Mouse (Mus musculus): ENCODE measurements around the gene Capza2. TPM values are rescaled to one million over a fixed set of nuclear protein-coding genes. Genes with fewer than 3 reads are reported as not detected.

The Capza2 gene
- polyA plus RNA-seq, 1 experiment from 2014 or later = 225 TPM

DNA sequence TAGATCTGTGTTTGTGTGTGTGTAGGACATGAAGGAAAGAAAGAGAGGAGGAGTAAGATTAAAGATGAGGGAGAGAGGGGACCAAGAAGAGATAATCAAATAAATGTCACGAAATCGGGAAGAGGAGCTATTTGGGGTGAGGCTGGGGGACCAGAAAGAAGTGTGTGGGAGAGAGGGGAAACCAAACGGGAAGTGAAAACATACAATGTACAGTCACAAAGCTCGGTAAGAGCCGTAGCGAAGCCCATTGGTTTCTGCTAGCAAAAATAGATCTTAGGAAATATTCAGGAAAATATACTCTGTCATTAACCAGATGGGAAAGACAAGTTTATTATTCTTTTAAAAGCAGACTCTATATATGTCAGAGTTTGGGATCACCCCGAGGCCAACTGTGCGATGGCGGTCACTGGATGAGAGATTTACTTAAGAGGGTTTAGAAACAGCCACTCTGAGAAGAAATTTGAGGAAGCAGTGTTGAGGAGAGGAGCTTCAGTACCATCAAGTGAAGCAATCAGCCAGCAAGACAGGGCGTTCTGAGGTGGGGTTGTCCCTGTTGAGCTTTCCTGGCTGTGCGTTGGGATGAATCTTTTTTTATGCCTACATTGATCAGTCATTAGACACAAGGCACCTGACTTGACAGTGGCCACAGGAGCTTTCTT is 24.6 kb upstream of the Capza2 start:
- Histone ChIP-seq H3K9me3 (ENCODE audit: control insufficient read depth, low read length) (no peaks in the 10 kb centered on the region), H3K4me1 (replicated peaks; ENCODE audit: control insufficient read depth, insufficient read depth, low read length) (no peaks in the 10 kb centered on the region), H3K36me3 (ENCODE audit: control insufficient read depth, insufficient read depth, low read length) (no peaks in the 10 kb centered on the region), H3K27ac (ENCODE audit: low read depth) (no peak overlapping the region), H3K9ac (ENCODE audit: low read length) (no peak overlapping the region), H3K27me3 (replicated peaks; ENCODE audit: control insufficient read depth, insufficient read depth, low read length) (no peaks in the 10 kb centered on the region), H3K4me2 (ENCODE audit: low read length) (no peak overlapping the region), H3K4me3 (ENCODE audit: low read depth, low read length) (no peak overlapping the region)
- WGBS = 82% methylated on average over 11 of the region's 11 CpGs
- ATAC-seq (replicated peaks; ENCODE audit: low FRiP score, low TSS enrichment, low read depth) = no peak
- DNase-seq (ENCODE audit: low spot score) = no peak

GRCm38 (mm10) chr6:17612652-17613051 is 23.4 kb upstream of the Capza2 start:
- Histone ChIP-seq H3K27me3 (replicated peaks; ENCODE audit: control insufficient read depth, insufficient read depth, low read length) (no peaks in the 10 kb centered on the region), H3K4me3 (ENCODE audit: low read depth, low read length) (no peak overlapping the region), H3K27ac (ENCODE audit: low read depth) (no peak overlapping the region), H3K9me3 (ENCODE audit: control insufficient read depth, low read length) (no peaks in the 10 kb centered on the region), H3K9ac (ENCODE audit: low read length) (no peak overlapping the region), H3K4me1 (replicated peaks; ENCODE audit: control insufficient read depth, insufficient read depth, low read length) (no peaks in the 10 kb centered on the region), H3K36me3 (ENCODE audit: control insufficient read depth, insufficient read depth, low read length) (no peaks in the 10 kb centered on the region), H3K4me2 (ENCODE audit: low read length) (no peak overlapping the region)
- ATAC-seq (replicated peaks; ENCODE audit: low FRiP score, low TSS enrichment, low read depth) (no peak), DNase-seq (ENCODE audit: low spot score) (no peak)
- 76% methylated on average over 4 of the region's 4 CpGs for WGBS

GRCm38 (mm10) chr6:17620823-17621222 is 15.2 kb upstream of the Capza2 start:
- Histone ChIP-seq H3K9ac (ENCODE audit: low read length) (no peak overlapping the region), H3K4me1 (replicated peaks; ENCODE audit: control insufficient read depth, insufficient read depth, low read length) (no peaks in the 10 kb centered on the region), H3K4me3 (ENCODE audit: low read depth, low read length) (no peak overlapping the region), H3K27ac (ENCODE audit: low read depth) (no peak overlapping the region), H3K27me3 (replicated peaks; ENCODE audit: control insufficient read depth, insufficient read depth, low read length) (no peaks in the 10 kb centered on the region), H3K4me2 (ENCODE audit: low read length) (no peak overlapping the region), H3K36me3 (ENCODE audit: control insufficient read depth, insufficient read depth, low read length) (no peaks in the 10 kb centered on the region), H3K9me3 (ENCODE audit: control insufficient read depth, low read length) (no peaks in the 10 kb centered on the region)
- DNase-seq (ENCODE audit: low spot score) = no peak
- WGBS = 84% methylated on average over 4 of the region's 4 CpGs
- no peak for ATAC-seq (replicated peaks; ENCODE audit: low FRiP score, low TSS enrichment, low read depth)

DNA sequence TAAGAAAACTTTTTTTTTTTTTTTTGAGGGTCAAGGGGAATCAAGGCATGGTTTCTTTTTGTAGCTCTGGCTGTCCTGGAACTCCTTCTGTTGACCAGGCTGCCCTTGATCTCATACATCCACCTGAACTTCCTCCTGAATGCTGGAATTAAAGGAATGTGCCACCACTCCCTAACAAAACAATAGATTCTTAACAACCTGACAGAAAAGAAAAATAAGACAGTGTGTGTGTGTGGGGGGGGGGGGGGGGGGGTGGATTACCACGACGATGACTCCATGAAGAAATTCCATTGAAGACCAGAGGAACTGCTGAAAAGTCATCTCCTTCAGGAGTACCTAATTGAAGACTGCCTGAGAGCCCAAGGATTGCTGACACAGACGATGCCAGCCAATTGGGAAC is 14.6 kb upstream of the Capza2 start:
- Histone ChIP-seq H3K27ac (ENCODE audit: low read depth) (no peak overlapping the region), H3K4me3 (ENCODE audit: low read depth, low read length) (no peak overlapping the region), H3K9me3 (ENCODE audit: control insufficient read depth, low read length) (no peaks in the 10 kb centered on the region), H3K4me2 (ENCODE audit: low read length) (no peak overlapping the region), H3K27me3 (replicated peaks; ENCODE audit: control insufficient read depth, insufficient read depth, low read length) (no peaks in the 10 kb centered on the region), H3K36me3 (ENCODE audit: control insufficient read depth, insufficient read depth, low read length) (no peaks in the 10 kb centered on the region), H3K9ac (ENCODE audit: low read length) (no peak overlapping the region), H3K4me1 (replicated peaks; ENCODE audit: control insufficient read depth, insufficient read depth, low read length) (no peaks in the 10 kb centered on the region)
- WGBS = 50% methylated on average over 3 of the region's 3 CpGs
- ATAC-seq (replicated peaks; ENCODE audit: low FRiP score, low TSS enrichment, low read depth) = no peak
- no peak for DNase-seq (ENCODE audit: low spot score)

DNA sequence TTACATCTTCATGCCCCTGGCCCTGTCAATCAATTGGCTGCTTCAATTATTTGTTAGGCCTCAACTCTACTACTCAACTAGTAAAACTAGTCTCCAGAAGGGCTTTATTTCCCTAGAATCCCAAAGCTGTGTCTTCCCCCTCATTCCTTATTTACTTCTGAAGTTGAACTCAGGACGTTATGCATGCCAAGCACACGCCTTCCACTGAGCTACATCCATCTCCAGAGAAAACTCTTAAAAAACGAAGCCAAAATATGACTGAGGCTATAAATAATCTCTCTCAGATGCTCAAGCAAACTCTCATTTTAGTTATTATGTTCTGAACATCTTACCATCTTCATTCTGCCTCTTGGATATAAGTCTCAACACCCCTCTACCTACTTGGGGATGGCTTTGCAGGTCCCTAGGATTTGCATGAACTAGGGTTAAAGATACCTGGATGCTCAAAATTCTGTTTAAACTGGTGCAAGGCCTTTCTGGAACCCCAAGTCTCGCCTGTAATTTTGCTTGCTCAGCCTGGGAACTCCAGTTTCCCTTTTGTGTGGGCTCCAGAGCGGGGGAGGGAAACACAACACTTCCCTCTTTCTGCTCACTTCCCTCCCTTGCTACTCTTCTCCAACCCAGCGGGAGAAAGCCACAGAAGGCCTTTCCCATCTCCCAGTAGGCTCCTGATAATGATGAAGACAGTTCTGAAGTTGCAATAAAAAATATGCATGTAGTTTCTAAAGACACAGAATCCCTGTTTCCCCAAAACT is 7.2 kb upstream of the Capza2 start:
- ATAC-seq (replicated peaks; ENCODE audit: low FRiP score, low TSS enrichment, low read depth) = no peak
- 73% methylated on average over 6 of the region's 6 CpGs for WGBS
- Histone ChIP-seq H3K4me3 (ENCODE audit: low read depth, low read length) (no peak overlapping the region), H3K27ac (ENCODE audit: low read depth) (no peak overlapping the region), H3K36me3 (ENCODE audit: control insufficient read depth, insufficient read depth, low read length) (no peaks in the 10 kb centered on the region), H3K9me3 (ENCODE audit: control insufficient read depth, low read length) (no peaks in the 10 kb centered on the region), H3K4me1 (replicated peaks; ENCODE audit: control insufficient read depth, insufficient read depth, low read length) (no peaks in the 10 kb centered on the region), H3K4me2 (ENCODE audit: low read length) (no peak overlapping the region), H3K27me3 (replicated peaks; ENCODE audit: control insufficient read depth, insufficient read depth, low read length) (no peaks in the 10 kb centered on the region), H3K9ac (ENCODE audit: low read length) (no peak overlapping the region)
- DNase-seq (ENCODE audit: low spot score) = no peak

DNA sequence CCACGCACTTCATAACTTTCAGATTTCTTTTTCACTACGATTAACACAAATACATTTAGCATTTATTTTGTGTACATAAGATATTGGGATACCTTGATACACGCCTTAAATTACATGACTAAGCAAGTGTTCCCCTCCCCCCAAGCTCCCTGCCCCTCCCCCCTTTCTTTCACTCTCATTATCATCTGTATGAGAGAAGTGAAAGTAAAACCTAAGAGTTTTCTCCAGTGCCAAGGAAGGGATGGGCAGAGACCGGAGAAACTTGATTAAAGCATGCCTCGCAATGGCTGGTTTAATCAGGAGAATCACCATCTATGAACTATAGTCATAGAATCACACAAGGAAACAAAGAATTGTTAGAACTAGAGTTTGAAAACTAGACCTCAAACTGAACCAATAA is 6.3 kb upstream of the Capza2 start:
- Histone ChIP-seq H3K9ac (ENCODE audit: low read length) (no peak overlapping the region), H3K36me3 (ENCODE audit: control insufficient read depth, insufficient read depth, low read length) (no peaks in the 10 kb centered on the region), H3K4me3 (ENCODE audit: low read depth, low read length) (no peak overlapping the region), H3K27me3 (replicated peaks; ENCODE audit: control insufficient read depth, insufficient read depth, low read length) (no peaks in the 10 kb centered on the region), H3K4me1 (replicated peaks; ENCODE audit: control insufficient read depth, insufficient read depth, low read length) (no peaks in the 10 kb centered on the region), H3K9me3 (ENCODE audit: control insufficient read depth, low read length) (no peaks in the 10 kb centered on the region), H3K27ac (ENCODE audit: low read depth) (no peak overlapping the region), H3K4me2 (ENCODE audit: low read length) (no peak overlapping the region)
- no peak for ATAC-seq (replicated peaks; ENCODE audit: low FRiP score, low TSS enrichment, low read depth)
- 72% methylated on average over 5 of the region's 5 CpGs for WGBS
- DNase-seq (ENCODE audit: low spot score) = no peak

- DNase-seq (ENCODE audit: low spot score) (no peak), ATAC-seq (replicated peaks; ENCODE audit: low FRiP score, low TSS enrichment, low read depth) (no peak)
- Histone ChIP-seq H3K4me2 (ENCODE audit: low read length) (no peak overlapping the region), H3K9me3 (ENCODE audit: control insufficient read depth, low read length) (no peaks in the 10 kb centered on the region), H3K4me3 (ENCODE audit: low read depth, low read length) (no peak overlapping the region), H3K4me1 (replicated peaks; ENCODE audit: control insufficient read depth, insufficient read depth, low read length) (no peaks in the 10 kb centered on the region), H3K27ac (ENCODE audit: low read depth) (no peak overlapping the region), H3K36me3 (ENCODE audit: control insufficient read depth, insufficient read depth, low read length) (no peaks in the 10 kb centered on the region), H3K9ac (ENCODE audit: low read length) (no peak overlapping the region), H3K27me3 (replicated peaks; ENCODE audit: control insufficient read depth, insufficient read depth, low read length) (no peaks in the 10 kb centered on the region)
- 87% methylated on average over 5 of the region's 5 CpGs for WGBS
These were observed 4.4 kb upstream of the Capza2 start for GRCm38 (mm10) chr6:17631611-17632010.

GRCm38 (mm10) chr6:17633819-17634218 is 2.2 kb upstream of the Capza2 start:
- ATAC-seq (replicated peaks; ENCODE audit: low FRiP score, low TSS enrichment, low read depth) = no peak
- H3K9ac ChIP-seq (ENCODE audit: low read length) = no peak overlapping the region
- no peak for DNase-seq (ENCODE audit: low spot score)
- H3K27me3 ChIP-seq (replicated peaks; ENCODE audit: control insufficient read depth, insufficient read depth, low read length) = no peaks in the 10 kb centered on the region
- H3K4me1 ChIP-seq (replicated peaks; ENCODE audit: control insufficient read depth, insufficient read depth, low read length) = peaks cover 8% of the 10 kb centered on the region; the same call in 1 of the 2 replicates
- H3K4me3 ChIP-seq (ENCODE audit: low read depth, low read length) = no peak overlapping the region
- H3K36me3 ChIP-seq (ENCODE audit: control insufficient read depth, insufficient read depth, low read length) = no peaks in the 10 kb centered on the region
- H3K27ac ChIP-seq (ENCODE audit: low read depth) = no peak overlapping the region
- no peaks in the 10 kb centered on the region for H3K9me3 ChIP-seq (ENCODE audit: control insufficient read depth, low read length)
- WGBS = 69% methylated on average over 3 of the region's 3 CpGs
- no peak overlapping the region for H3K4me2 ChIP-seq (ENCODE audit: low read length)

DNA sequence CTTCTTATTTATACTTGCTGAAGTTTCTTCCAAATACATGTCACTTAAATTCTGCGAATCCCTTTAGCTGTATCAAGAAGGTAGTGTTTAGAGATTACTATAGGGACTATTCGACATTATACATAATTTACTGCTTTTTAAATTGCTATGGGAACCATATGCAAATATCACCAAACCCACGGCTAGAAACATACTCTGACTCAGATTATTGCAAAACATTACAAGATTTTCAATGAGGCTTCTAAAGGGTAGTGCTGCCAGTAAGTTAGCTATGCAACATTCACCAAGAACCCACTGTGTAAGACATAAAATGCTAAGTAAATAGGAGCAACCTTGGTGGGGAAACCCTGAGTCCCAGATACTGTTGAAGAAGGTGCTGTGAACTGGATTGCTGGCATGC is 1.0 kb upstream of the Capza2 start:
- ATAC-seq (replicated peaks; ENCODE audit: low FRiP score, low TSS enrichment, low read depth) = no peak
- no peaks in the 10 kb centered on the region for H3K36me3 ChIP-seq (ENCODE audit: control insufficient read depth, insufficient read depth, low read length)
- H3K4me3 ChIP-seq (ENCODE audit: low read depth, low read length) = no peak overlapping the region
- no peak overlapping the region for H3K4me2 ChIP-seq (ENCODE audit: low read length)
- no peaks in the 10 kb centered on the region for H3K27me3 ChIP-seq (replicated peaks; ENCODE audit: control insufficient read depth, insufficient read depth, low read length)
- H3K9ac ChIP-seq (ENCODE audit: low read length) = no peak overlapping the region
- DNase-seq (ENCODE audit: low spot score) = no peak
- no peak overlapping the region for H3K27ac ChIP-seq (ENCODE audit: low read depth)
- no peaks in the 10 kb centered on the region for H3K9me3 ChIP-seq (ENCODE audit: control insufficient read depth, low read length)
- H3K4me1 ChIP-seq (replicated peaks; ENCODE audit: control insufficient read depth, insufficient read depth, low read length) = peaks cover 8% of the 10 kb centered on the region; the same call in 1 of the 2 replicates
- WGBS = 84% methylated on average over 3 of the region's 3 CpGs
